Mouse (Mus musculus) lung, postnatal 4 days (tissue): ENCODE results near the gene 6330409D20Rik.

Experiments
- DNase-seq, 2 experiments: peaks; one replicate each; pipeline ENCODE4 v3.0.0; 2021

6330409D20Rik gene

DNA sequence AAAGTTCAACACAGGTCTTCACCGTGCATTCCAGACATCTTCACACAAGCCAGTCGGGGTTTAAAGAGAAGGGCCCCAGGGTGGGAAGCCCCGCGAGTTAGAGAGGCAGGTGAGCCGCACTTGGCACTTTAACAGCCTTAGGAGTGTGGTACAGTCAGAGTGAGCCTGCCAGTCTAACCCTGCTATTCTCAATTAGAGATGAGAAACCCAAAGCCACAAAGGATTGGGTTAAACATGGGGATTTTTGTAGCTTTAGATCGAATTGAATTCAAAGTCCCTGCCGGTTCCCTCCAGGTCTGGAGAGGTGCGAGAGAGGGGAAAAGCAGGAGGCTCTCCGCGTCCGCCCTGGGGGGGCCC, at the start of gene 6330409D20Rik:
Gene 6330409D20Rik, minus strand, starts transcription at position 101 of the 357 bp plus-strand sequence.
- DNase-seq: no peak

DNA sequence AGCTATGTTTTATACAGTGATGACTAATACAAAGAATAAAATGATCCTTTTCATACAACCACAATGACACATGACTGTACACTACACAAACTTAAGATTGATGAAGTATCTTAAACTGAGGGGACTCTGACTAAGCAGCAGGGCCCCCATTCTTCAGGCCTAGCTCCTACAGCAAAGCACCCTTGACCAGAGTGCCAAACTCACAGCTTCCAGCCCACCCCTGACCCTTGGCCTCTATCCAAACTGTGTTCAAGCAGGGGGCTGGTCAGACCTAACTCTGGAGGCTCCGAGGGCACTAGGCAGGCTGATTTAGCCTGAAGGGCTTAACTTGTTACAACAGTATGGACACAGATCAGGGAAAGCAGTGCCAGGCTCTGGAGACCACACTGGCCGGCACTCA, 47.8 kb upstream of the 6330409D20Rik start:
- no peak for DNase-seq

DNA sequence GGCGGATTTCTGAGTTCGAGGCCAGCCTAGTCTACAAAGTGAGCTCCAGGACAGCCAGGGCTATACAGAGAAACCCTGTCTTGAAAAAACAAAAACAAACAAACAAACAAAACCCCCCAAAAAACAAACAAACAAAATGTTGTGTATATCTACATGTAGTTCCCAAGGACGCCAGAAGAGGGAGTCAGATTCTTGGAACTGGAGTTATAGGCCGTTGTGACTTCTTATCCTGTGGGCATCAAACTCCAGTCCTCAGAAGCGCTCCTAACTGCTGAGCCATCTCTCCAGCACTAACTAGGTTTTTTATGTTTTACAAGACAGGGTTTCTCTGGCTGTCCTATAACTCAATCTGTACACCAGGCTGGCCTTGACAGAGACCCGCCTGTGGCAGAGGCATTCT, 46.4 kb upstream of the 6330409D20Rik start:
- no peak for DNase-seq

DNA sequence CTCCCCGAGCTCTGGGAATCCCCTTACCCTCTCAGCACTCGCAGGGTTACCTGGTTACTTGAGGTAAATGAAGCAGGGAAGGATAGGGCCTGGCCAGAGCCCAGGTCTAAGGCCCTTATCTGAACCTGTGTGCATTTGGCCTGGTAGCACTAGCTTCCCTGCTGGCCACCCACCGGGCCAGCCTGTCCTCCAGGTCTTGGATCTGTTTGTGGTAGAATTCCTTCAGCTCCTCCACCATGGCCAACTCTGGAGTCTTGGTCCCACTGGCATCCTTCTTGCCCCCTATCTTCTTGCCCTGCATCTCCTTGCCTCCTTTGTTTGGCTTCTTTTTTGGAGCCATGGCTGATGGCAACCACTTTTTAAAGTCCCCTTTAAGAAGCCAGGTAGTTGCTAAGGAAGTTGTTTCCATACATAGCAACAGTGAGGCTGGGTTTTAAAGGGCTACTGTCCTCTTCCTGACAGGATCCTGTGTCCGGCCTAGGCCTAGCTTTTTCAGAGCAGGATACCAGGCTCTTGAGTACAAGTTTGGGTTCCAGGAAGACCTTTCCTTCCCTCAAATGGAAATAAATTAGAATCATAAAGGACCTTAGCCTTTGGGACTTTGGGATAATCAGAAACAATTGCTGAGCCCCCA, 43.3 kb upstream of the 6330409D20Rik start, which contains the start of gene Cfap157:
Gene Cfap157, minus strand, starts transcription at position 381 of the 634 bp plus-strand sequence.
- peak in 1 of 2 experiments; percentile 35 for DNase-seq

GRCm38 (mm10) chr2:32781710-32782109, 40.9 kb upstream of the 6330409D20Rik start:
- no peak for DNase-seq

DNA sequence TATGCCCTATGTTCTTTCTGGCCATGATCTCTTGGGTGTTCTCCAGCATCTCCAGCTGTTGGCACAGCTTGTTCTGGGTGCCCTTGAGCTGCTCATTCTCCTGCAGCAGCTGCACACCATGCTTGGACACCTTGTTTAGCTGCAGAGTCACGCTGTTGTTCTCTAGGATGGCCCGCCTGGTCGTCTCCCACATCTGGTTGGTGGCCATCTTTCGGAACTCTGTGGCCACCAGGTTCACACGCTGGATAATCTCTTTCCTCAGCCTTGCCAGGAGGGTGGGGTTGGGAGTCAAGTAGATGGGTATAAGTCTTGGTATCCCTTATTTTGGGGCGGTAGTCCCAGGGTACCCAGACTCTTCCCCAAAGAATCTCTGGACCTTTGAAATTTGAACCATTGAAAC, 38.9 kb upstream of the 6330409D20Rik start:
- no peak for DNase-seq

DNA sequence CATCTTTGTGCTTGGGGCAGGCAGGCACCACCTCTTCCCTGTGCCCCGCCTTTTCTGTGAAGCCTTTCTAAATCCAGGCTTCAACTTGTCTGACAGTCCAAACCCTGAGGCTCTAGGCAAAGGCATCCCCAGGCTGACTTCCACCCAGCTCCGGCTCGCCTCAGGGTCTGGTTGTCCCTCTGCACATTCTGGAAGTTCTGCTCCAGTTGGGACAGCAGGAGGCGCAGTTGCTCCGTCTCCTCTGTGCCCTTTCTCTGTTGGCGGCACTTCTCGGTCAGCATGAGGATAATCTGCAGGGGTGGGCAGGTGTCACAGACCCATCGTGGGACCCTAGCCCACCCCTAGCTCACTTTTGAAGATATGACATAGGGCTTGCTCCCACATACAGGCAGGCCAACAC, 38.3 kb upstream of the 6330409D20Rik start:
- peak; percentile 80 to 83 for DNase-seq

GRCm38 (mm10) chr2:32778081-32778480, 37.3 kb upstream of the 6330409D20Rik start:
- DNase-seq: no peak

DNA sequence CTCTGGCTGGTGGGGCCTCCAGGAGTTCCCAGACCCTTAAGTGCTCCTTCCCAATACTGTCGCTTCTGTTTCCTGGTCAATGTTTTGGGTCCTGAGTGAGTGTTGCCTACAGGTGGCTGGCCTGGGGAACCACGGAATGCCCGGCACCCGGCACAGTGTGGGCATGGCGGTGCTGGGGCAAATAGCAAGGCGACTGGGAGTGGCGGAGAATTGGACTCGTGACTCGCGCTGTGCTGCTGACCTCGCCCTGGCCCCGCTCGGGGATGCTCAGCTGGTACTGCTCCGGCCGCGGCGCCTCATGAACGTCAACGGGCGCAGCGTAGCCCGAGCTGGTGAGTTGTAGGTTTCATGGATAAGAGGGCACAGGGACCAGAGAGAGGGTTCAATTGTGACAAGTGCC, 35.4 kb upstream of the 6330409D20Rik start:
- no peak for DNase-seq

GRCm38 (mm10) chr2:32775359-32776074, 34.7 kb upstream of the 6330409D20Rik start, which contains the start of the genes Ttc16 and Ptrh1:
Ttc16 (minus strand) TSS chr2:32775633.
Ptrh1 (plus strand) TSS chr2:32775786.
- DNase-seq: peak; percentile 98 to 99

GRCm38 (mm10) chr2:32772626-32773279, 31.9 kb upstream of the 6330409D20Rik start:
- DNase-seq: no peak

GRCm38 (mm10) chr2:32771886-32772285, 31.1 kb upstream of the 6330409D20Rik start:
- DNase-seq: no peak

GRCm38 (mm10) chr2:32769327-32770085, 28.7 kb upstream of the 6330409D20Rik start:
- no peak for DNase-seq

GRCm38 (mm10) chr2:32768661-32769285, 28.0 kb upstream of the 6330409D20Rik start:
- DNase-seq: peak; percentile 73 to 78

- DNase-seq: no peak
Measured at GRCm38 (mm10) chr2:32767241-32767640, 26.4 kb upstream of the 6330409D20Rik start.

DNA sequence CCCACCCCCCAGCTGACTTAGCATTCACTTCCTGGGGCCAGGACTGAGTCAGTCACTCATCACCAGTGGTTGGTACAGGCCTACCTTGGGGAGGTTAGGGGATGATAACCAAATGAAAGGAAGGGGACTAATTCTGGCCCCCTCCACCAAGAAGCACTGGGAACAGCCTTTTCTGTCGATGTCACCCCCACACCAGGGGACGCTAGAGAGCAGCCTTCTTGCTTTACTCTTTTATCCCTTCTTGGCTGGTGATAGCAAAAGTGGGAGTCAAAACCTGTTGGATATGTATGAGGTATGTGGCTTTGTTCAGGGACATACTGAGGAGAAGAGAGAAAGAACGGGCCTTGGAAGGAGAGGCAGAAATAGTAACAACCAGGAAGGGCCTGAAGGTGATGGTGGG, 22.5 kb upstream of the 6330409D20Rik start:
- DNase-seq: no peak

DNA sequence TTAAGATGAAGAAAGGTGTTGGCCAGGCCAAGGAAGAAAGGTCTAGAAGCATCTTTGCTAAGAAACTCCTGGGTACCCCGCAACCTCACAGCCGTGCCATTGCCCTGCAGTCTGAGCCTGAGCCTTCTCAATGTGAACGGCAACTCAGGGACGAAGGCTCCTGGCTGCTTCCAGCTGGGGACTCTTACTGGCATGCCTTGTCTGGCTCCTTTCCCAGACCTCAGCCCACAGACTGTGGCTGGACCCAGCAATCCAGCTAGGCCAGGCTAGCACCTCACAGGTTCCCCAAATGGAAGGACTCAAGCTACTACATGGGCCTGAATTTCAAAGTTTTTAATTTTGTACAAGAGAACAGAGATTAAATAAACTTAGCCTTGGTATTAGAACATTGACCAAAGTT, 21.0 kb upstream of the 6330409D20Rik start:
- DNase-seq: no peak

DNA sequence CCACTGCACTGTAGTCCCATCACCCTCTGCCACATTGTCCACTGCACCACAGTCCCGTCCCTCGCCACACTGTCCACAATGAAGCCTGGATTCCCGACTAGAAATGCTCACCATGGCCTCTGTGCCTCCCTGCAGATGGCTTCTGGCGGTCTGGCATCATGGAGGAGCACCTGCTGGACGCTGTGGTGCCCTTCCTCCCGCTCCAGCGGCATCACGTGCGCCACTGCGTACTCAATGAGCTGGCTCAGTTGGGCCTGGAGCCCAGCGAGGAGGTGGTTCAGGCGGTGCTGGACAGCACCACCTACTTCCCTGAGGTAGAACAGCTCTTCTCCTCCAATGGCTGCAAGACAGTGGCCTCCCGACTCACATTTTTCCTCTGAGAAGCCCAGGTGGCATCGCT, 20.5 kb upstream of the 6330409D20Rik start:
- no peak for DNase-seq

GRCm38 (mm10) chr2:32759001-32759400, 18.2 kb upstream of the 6330409D20Rik start:
- DNase-seq: no peak

DNA sequence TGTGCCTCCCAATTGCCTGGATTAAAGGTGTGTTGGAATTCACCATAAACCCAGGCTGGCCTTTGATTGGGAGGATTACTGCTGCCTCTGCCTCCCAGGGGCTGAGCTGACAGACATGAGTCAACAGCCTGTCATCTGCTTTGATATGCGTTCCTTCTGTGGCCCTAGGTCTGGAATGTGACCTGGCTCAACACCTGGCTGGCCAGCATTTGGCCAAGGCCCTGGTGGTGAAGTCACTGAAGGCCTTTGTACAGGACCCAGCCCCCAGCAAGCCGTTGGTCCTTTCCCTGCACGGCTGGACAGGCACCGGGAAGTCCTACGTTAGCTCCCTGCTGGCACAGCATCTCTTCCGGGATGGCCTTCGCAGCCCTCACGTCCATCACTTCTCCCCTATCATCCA, 17.7 kb upstream of the 6330409D20Rik start:
- DNase-seq: no peak

DNA sequence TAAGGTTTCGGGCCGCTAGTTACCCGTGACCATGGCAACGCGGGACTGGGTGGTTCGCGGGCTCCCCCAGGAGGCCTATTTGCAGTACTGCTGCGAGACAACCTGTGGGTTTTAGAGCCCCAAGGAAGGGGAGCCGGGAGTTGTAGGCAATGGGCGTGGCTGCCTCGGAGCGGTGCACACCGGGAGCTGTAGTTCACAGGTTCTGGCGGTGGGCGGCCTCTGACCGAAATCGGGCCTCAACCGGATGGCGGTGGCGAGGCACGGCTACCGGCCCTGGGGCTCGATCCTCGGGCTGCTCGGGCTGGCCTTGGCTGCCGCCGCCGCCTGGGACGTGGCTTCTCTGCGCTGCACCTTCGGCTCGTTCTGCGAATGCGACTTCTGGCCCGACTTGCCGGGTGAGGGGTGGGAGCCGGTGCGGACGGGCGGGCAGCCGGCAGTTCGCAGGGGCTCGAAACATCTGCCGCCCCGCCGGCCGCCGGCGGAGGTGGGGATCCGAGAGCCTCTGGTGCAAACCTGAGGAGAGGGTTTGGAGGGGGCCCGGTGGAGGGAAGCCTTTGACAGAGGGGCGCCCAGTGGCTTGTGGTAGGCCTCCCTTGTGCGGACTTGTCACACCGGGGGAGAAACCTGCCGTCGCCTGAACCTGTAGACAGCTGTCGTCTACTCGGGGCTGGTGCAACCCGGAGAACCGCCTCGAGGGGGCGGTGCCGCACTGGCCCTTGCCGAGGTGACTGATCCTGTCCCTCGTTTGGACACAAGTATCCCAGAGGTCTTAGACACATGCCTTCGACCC, 16.4 kb upstream of the 6330409D20Rik start, which contains the start of gene Tor2a:
Gene Tor2a, plus strand, starts transcription at position 179 of the 790 bp plus-strand sequence.
- DNase-seq: peak; percentile 98

GRCm38 (mm10) chr2:32756674-32757055, 15.8 kb upstream of the 6330409D20Rik start:
- no peak for DNase-seq
